Mouse (Mus musculus): ENCODE measurements around the gene Nfkb1.

GRCm38 (mm10) chr3:135687965-135688364 is 3.4 kb downstream of the Nfkb1 start:
- TF ChIP-seq CTCF (IDR thresholded peaks at IDR 0.05; ENCODE audit: control insufficient read depth, insufficient read depth, insufficient read length): no peak
- no peak for TF ChIP-seq MAX (IDR thresholded peaks at IDR 0.05)
- no peak for TF ChIP-seq USF1 (IDR thresholded peaks at IDR 0.05; ENCODE audit: low read depth)

Measured in C2C12 (cell line).